Mouse (Mus musculus) thymus, postnatal 14 days (tissue): ENCODE results near the gene Gkn3.

Experiments used
- DNase-seq: peaks from one replicate; pipeline ENCODE4 v3.0.0; 2021

The Gkn3 gene

GRCm38 (mm10) chr6:87388877-87389276, at the start of gene Gkn3:
TSS of gene Gkn3 (minus strand) at chr6:87388935.
- no peak for DNase-seq

- no peak for DNase-seq
These were observed 48.0 kb upstream of the Gkn3 start for GRCm38 (mm10) chr6:87436745-87437144.

GRCm38 (mm10) chr6:87435791-87436190, 47.1 kb upstream of the Gkn3 start:
- no peak for DNase-seq

GRCm38 (mm10) chr6:87428487-87429044, 39.8 kb upstream of the Gkn3 start, which contains the start of gene Bmp10:
TSS of gene Bmp10 (plus strand) at chr6:87428994.
- no peak for DNase-seq

GRCm38 (mm10) chr6:87427616-87428015, 38.9 kb upstream of the Gkn3 start:
- DNase-seq = no peak

- no peak for DNase-seq
These were observed 38.2 kb upstream of the Gkn3 start for GRCm38 (mm10) chr6:87426954-87427353.

GRCm38 (mm10) chr6:87424037-87424816, 35.5 kb upstream of the Gkn3 start:
- DNase-seq = no peak

- no peak for DNase-seq
These were observed 33.6 kb upstream of the Gkn3 start for GRCm38 (mm10) chr6:87422304-87422703.

- no peak for DNase-seq
These were observed 23.3 kb upstream of the Gkn3 start for GRCm38 (mm10) chr6:87412011-87412410.

GRCm38 (mm10) chr6:87401456-87401855, 12.7 kb upstream of the Gkn3 start:
- no peak for DNase-seq

- peak; percentile 54 for DNase-seq
These were observed 11.3 kb upstream of the Gkn3 start for GRCm38 (mm10) chr6:87399886-87400566.

GRCm38 (mm10) chr6:87399137-87399536, 10.4 kb upstream of the Gkn3 start:
- DNase-seq = peak; percentile 87

- peak; percentile 23 for DNase-seq
These were observed 6.0 kb upstream of the Gkn3 start for GRCm38 (mm10) chr6:87394783-87395182.

GRCm38 (mm10) chr6:87393466-87394205, 4.9 kb upstream of the Gkn3 start:
- no peak for DNase-seq

- DNase-seq = no peak
These were observed 787 bp upstream of the Gkn3 start for GRCm38 (mm10) chr6:87389455-87389989.

GRCm38 (mm10) chr6:87386681-87387080, 2.1 kb downstream of the Gkn3 start:
- no peak for DNase-seq

- DNase-seq = peak; percentile 44
These were observed 2.5 kb downstream of the Gkn3 start for GRCm38 (mm10) chr6:87386203-87386602.

- DNase-seq = no peak
These were observed 4.0 kb downstream of the Gkn3 start for GRCm38 (mm10) chr6:87384761-87385160.

GRCm38 (mm10) chr6:87383926-87384691, 4.6 kb downstream of the Gkn3 start:
- no peak for DNase-seq

- no peak for DNase-seq
These were observed 15.7 kb downstream of the Gkn3 start, which contains the start of gene Gkn2 for GRCm38 (mm10) chr6:87373057-87373456. TSS of gene Gkn2 (plus strand) at chr6:87373357.

- no peak for DNase-seq
These were observed 19.5 kb downstream of the Gkn3 start for GRCm38 (mm10) chr6:87369223-87369622.

- no peak for DNase-seq
These were observed 34.3 kb downstream of the Gkn3 start for GRCm38 (mm10) chr6:87354441-87354840.
